Mouse (Mus musculus) midbrain, embryonic 10.5 days (tissue): ENCODE results near the gene Fbxo34. TPM values are rescaled to one million over a fixed set of nuclear protein-coding genes. Genes with fewer than 3 reads are reported as not detected.

ENCODE experiments used
- DNase-seq: peaks from one replicate; pipeline ENCODE4 v3.0.0-alpha.2; 2017; ENCODE audit warnings: low spot score
- H3K27ac ChIP-seq: fragments of 300-500 bp; sonication (generic); replicated peaks from 2 replicates; pipeline ENCODE4 v1.5.1; 2016; ENCODE audit warnings: mild to moderate bottlenecking
- H3K27me3 ChIP-seq: fragments of 300-500 bp; sonication (generic); 2 replicates; pipeline ENCODE4 v1.6.1; 2016; ENCODE audit warnings: low read depth, mild to moderate bottlenecking; ENCODE audit not compliant: poor library complexity, severe bottlenecking
- H3K36me3 ChIP-seq: fragments of 300-500 bp; sonication (generic); 2 replicates; pipeline ENCODE4 v1.6.1; 2016; ENCODE audit warnings: mild to moderate bottlenecking, moderate library complexity
- H3K4me1 ChIP-seq: fragments of 300-500 bp; sonication (generic); 2 replicates; pipeline ENCODE4 v1.6.1; 2016
- H3K4me3 ChIP-seq: fragments of 300-500 bp; sonication (generic); 2 replicates; pipeline ENCODE4 v1.5.1; 2016; ENCODE audit warnings: mild to moderate bottlenecking, moderate library complexity
- H3K9me3 ChIP-seq: fragments of 300-500 bp; sonication (generic); replicated peaks from 2 replicates; pipeline ENCODE4 v1.6.1; 2016; ENCODE audit warnings: mild to moderate bottlenecking
- WGBS: fragments of 180-500 bp; shearing (Covaris S2); methylation state at CpG from one replicate; pipeline ENCODE4 v1.1.7; 2016; 5-methylcytosine and 5-hydroxymethylcytosine counted together
- polyA plus RNA-seq: library from polyadenylated mRNA; unstranded; fragments of >200 nt; fragmentation: Nextera tagmentation; extraction: Ambion mirVana; gene quantifications from 2 replicates; pipeline ENCODE4 v1.2.1, GENCODE M21; 2016

Gene Fbxo34
- polyA plus RNA-seq, 1 experiment from 2014 or later: 23.2 TPM

- Histone ChIP-seq H3K4me1 (peaks cover 16% of the 10 kb centered on the region), H3K27ac (no peak overlapping the region), H3K36me3 (peaks cover 11% of the 10 kb centered on the region), H3K4me3 (no peak overlapping the region), H3K27me3 (no peaks in the 10 kb centered on the region), H3K9me3 (no peaks in the 10 kb centered on the region)
- 87% methylated on average over 2 of the region's 2 CpGs for WGBS
- no peak for DNase-seq
Observed at GRCm38 (mm10) chr14:47477711-47478110, 27.5 kb downstream of the Fbxo34 start.

DNA sequence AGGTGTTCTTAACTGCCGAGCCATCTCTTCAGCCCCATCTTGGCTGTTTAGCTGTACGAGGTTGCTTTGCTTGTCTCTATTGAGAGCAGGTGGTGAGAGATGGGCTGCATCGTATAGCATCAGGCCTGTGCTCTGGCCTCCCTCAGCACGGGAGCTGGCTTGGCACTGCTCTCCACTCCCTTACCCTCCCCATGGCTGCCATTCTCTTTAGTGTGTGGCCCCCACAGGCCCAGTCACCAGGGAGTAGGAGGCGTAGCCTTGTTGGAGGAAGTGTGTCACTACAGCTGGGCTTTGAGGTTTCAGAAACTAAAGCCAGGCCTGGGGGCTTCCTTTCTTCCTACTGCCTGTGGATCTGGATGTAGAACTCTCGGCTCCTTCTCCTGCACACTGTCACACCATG, 32.0 kb downstream of the Fbxo34 start:
- no peaks in the 10 kb centered on the region for H3K9me3 ChIP-seq
- DNase-seq: no peak
- no peak overlapping the region for H3K27ac ChIP-seq
- 90% methylated on average over 6 of the region's 6 CpGs for WGBS
- no peaks in the 10 kb centered on the region for H3K27me3 ChIP-seq
- no peaks in the 10 kb centered on the region for H3K36me3 ChIP-seq
- H3K4me1 ChIP-seq: no peaks in the 10 kb centered on the region
- no peak overlapping the region for H3K4me3 ChIP-seq

- 90% methylated on average over 1 of the region's 1 CpGs for WGBS
- no peaks in the 10 kb centered on the region for H3K4me1 ChIP-seq
- no peak overlapping the region for H3K4me3 ChIP-seq
- H3K27me3 ChIP-seq: no peaks in the 10 kb centered on the region
- no peak overlapping the region for H3K27ac ChIP-seq
- H3K36me3 ChIP-seq: no peaks in the 10 kb centered on the region
- no peaks in the 10 kb centered on the region for H3K9me3 ChIP-seq
- no peak for DNase-seq
Observed at GRCm38 (mm10) chr14:47483099-47483498, 32.9 kb downstream of the Fbxo34 start.

- Histone ChIP-seq H3K4me1 (peaks cover 11% of the 10 kb centered on the region), H3K9me3 (no peaks in the 10 kb centered on the region), H3K36me3 (0 out of 2 replicates have a peak, but pooled peaks cover 2% of the 10 kb centered on the region), H3K27ac (no peak overlapping the region), H3K4me3 (no peak overlapping the region), H3K27me3 (no peaks in the 10 kb centered on the region)
- WGBS: 59% methylated on average over 7 of the region's 7 CpGs
- DNase-seq: no peak
Observed at GRCm38 (mm10) chr14:47488732-47489131, 38.5 kb downstream of the Fbxo34 start.

GRCm38 (mm10) chr14:47489310-47490097, 39.3 kb downstream of the Fbxo34 start:
- H3K9me3 ChIP-seq: no peaks in the 10 kb centered on the region
- DNase-seq: no peak
- H3K27ac ChIP-seq: no peak overlapping the region
- 60% methylated on average over 10 of the region's 10 CpGs for WGBS
- H3K36me3 ChIP-seq: 0 out of 2 replicates have a peak, but pooled peaks cover 7% of the 10 kb centered on the region
- H3K4me3 ChIP-seq: no peak overlapping the region
- H3K4me1 ChIP-seq: peaks cover 11% of the 10 kb centered on the region
- H3K27me3 ChIP-seq: no peaks in the 10 kb centered on the region

DNA sequence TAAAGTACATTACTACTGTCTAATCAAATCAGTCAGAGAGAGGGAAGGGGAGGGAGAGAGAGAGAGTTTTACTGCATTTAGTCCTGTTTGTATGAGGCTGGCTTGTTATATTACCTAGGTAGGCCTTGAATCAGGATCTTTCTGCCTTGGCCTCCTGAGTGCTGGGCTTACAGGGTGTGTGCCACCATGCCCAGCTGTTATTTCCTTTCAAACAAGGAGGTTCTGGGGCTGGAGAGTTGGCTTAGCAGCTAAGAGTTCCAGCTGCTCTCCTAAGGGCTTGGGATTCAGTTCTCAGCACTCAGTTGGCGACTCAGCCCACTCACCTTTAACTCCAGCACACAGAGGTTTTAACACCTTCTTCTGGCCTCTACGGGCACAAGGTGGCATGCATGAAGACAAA, 40.5 kb downstream of the Fbxo34 start:
- Histone ChIP-seq H3K27ac (no peak overlapping the region), H3K4me1 (peaks cover 11% of the 10 kb centered on the region), H3K4me3 (no peak overlapping the region), H3K9me3 (no peaks in the 10 kb centered on the region), H3K27me3 (no peaks in the 10 kb centered on the region), H3K36me3 (0 out of 2 replicates have a peak, but pooled peaks cover 7% of the 10 kb centered on the region)
- no peak for DNase-seq
- 89% methylated on average over 2 of the region's 2 CpGs for WGBS

GRCm38 (mm10) chr14:47493592-47494361, 43.6 kb downstream of the Fbxo34 start:
- no peaks in the 10 kb centered on the region for H3K9me3 ChIP-seq
- no peaks in the 10 kb centered on the region for H3K27me3 ChIP-seq
- peaks cover 6% of the 10 kb centered on the region for H3K4me1 ChIP-seq
- H3K36me3 ChIP-seq: 0 out of 2 replicates have a peak, but pooled peaks cover 7% of the 10 kb centered on the region
- H3K27ac ChIP-seq: no peak overlapping the region
- no peak overlapping the region for H3K4me3 ChIP-seq
- DNase-seq: no peak
- WGBS: 92% methylated on average over 2 of the region's 2 CpGs

DNA sequence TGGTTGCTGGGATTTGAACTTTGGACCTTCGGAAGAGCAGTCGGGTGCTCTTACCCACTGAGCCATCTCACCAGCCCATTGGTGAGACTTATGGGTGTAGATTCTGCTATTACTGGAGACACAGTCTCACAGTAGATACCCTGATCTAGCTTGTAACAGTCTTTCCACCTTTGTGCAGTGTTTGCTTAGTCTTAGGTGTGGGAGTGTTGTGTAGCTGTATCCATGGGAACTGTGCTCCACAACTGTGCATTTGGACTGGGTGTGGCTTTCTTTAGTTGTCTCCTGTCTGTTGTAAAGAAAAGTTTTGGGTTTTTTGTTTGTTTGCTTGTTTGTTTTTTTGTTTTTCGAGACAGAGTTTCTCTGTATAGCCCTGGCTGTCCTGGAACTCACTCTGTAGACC, 45.7 kb downstream of the Fbxo34 start:
- DNase-seq: no peak
- WGBS: 95% methylated on average over 3 of the region's 3 CpGs

DNA sequence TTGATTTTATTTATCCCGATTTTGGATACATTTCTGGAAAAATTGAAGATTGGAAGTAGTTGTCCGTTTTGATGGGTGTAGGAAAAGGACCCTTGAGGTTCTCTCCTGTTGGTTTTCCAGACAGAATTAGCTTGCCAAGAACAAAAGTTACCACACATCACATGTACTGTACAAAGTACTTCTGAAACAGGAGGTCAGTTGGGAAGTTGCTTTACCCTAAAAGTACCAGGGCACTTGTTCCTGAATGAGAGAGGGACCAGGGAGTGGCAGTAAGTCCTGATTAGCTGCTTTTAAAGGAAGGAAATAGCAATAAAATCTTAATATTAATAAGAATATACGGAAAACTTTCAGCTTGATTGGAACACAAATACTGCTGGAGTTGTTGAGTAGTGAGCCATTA, 46.9 kb downstream of the Fbxo34 start:
- WGBS: 83% methylated on average over 3 of the region's 3 CpGs

More for the DNA sequence above, 45.7 kb downstream of the Fbxo34 start:
- Histone ChIP-seq H3K27ac (no peak overlapping the region), H3K4me1 (no peaks in the 10 kb centered on the region), H3K36me3 (0 out of 2 replicates have a peak, but pooled peaks cover 7% of the 10 kb centered on the region), H3K4me3 (no peak overlapping the region), H3K27me3 (no peaks in the 10 kb centered on the region), H3K9me3 (no peaks in the 10 kb centered on the region)

GRCm38 (mm10) chr14:47498632-47499031, 48.4 kb downstream of the Fbxo34 start:
- Histone ChIP-seq H3K36me3 (0 out of 2 replicates have a peak, but pooled peaks cover 7% of the 10 kb centered on the region), H3K9me3 (no peaks in the 10 kb centered on the region), H3K4me3 (no peak overlapping the region), H3K27me3 (no peaks in the 10 kb centered on the region), H3K27ac (no peak overlapping the region), H3K4me1 (no peaks in the 10 kb centered on the region)
- WGBS: 64% methylated on average over 5 of the region's 5 CpGs
- no peak for DNase-seq

More for the DNA sequence above, 46.9 kb downstream of the Fbxo34 start:
- no peak for DNase-seq
- Histone ChIP-seq H3K4me1 (no peaks in the 10 kb centered on the region), H3K36me3 (0 out of 2 replicates have a peak, but pooled peaks cover 7% of the 10 kb centered on the region), H3K27ac (no peak overlapping the region), H3K4me3 (no peak overlapping the region), H3K27me3 (no peaks in the 10 kb centered on the region), H3K9me3 (no peaks in the 10 kb centered on the region)

GRCm38 (mm10) chr14:47504036-47504435, 53.8 kb downstream of the Fbxo34 start:
- 91% methylated on average over 3 of the region's 3 CpGs for WGBS
- DNase-seq: no peak
- no peak overlapping the region for H3K27ac ChIP-seq
- H3K4me3 ChIP-seq: no peak overlapping the region
- no peaks in the 10 kb centered on the region for H3K9me3 ChIP-seq
- no peaks in the 10 kb centered on the region for H3K27me3 ChIP-seq
- H3K4me1 ChIP-seq: no peaks in the 10 kb centered on the region
- peaks cover 15% of the 10 kb centered on the region for H3K36me3 ChIP-seq

DNA sequence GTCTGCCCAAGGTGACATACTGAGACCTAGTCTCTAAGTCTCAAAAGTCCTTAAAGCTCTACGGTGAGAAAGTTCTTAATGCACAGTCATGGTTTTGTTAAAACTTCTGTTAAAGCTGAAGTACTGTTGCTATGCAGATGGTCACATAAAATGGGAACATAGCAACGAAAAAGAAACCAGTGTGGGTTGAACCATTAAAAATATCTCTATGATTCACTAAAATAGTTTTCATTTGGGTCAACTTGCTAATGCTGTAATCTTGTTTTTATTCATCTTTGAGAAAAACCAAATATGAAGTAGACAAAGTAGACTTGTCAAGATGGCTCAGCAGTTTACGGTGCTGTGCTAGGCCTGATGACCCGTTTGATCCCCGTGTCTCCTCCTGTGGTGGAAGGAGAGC, 56.5 kb downstream of the Fbxo34 start:
- no peaks in the 10 kb centered on the region for H3K4me1 ChIP-seq
- H3K4me3 ChIP-seq: no peak overlapping the region
- H3K27ac ChIP-seq: no peak overlapping the region
- H3K27me3 ChIP-seq: no peaks in the 10 kb centered on the region
- no peak for DNase-seq
- peaks cover 15% of the 10 kb centered on the region for H3K36me3 ChIP-seq
- 96% methylated on average over 5 of the region's 5 CpGs for WGBS
- H3K9me3 ChIP-seq: no peaks in the 10 kb centered on the region

- no peaks in the 10 kb centered on the region for H3K4me1 ChIP-seq
- no peaks in the 10 kb centered on the region for H3K9me3 ChIP-seq
- no peak overlapping the region for H3K27ac ChIP-seq
- no peak overlapping the region for H3K4me3 ChIP-seq
- H3K36me3 ChIP-seq: peaks cover 15% of the 10 kb centered on the region
- DNase-seq: no peak
- H3K27me3 ChIP-seq: no peaks in the 10 kb centered on the region
Observed at GRCm38 (mm10) chr14:47508035-47508434, 57.8 kb downstream of the Fbxo34 start.
